Mouse (Mus musculus): ENCODE measurements around the gene Dedd2. TPM values are rescaled to one million over a fixed set of nuclear protein-coding genes. Genes with fewer than 3 reads are reported as not detected.

Dedd2 gene
- total RNA-seq, 2 experiments from 2014 or later = 16.7 to 17.7 TPM

- DNase-seq = no peak
Measured at GRCm38 (mm10) chr7:25246759-25247137, 26.3 kb upstream of the Dedd2 start.

DNA sequence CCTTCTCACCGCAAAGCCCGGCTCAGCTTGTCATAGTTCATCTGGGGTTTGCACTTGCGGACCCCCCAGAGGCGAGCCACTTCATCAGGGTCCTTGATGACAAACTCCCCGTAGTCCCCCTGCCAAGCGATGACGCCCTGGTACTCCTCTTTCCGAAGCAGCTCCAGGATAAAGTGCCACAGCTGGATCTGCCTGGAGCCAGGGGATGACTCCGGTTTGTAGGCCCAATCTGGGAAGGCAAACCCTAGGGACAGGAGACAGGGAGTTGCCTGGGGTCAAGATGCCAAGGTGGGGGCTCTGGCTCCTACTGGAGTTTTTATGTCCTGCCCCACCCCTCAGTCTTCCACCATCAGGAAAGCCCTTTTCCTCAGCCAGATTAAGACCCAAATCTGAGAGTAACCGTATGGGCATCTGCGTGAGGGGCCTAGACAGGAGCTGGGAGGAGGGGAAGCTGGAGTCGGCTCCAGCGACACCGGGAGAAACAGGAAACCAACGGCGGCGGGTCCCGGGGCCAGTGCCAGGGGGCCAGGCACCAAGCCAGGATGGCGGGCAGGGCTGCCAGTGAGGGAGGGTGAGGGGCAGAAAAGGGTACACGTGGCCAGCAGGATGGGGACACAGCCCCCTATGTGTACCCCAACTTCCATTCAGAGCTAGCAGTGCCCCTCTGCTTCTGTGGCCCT, 25.8 kb upstream of the Dedd2 start:
- DNase-seq = peak; percentile 67 to 73

GRCm38 (mm10) chr7:25244562-25245369, 24.4 kb upstream of the Dedd2 start:
- DNase-seq = no peak

- DNase-seq = no peak
Measured at GRCm38 (mm10) chr7:25243361-25243760, 22.9 kb upstream of the Dedd2 start.

- DNase-seq = peak; percentile 72 to 77
Measured at GRCm38 (mm10) chr7:25241062-25241461, 20.6 kb upstream of the Dedd2 start.

DNA sequence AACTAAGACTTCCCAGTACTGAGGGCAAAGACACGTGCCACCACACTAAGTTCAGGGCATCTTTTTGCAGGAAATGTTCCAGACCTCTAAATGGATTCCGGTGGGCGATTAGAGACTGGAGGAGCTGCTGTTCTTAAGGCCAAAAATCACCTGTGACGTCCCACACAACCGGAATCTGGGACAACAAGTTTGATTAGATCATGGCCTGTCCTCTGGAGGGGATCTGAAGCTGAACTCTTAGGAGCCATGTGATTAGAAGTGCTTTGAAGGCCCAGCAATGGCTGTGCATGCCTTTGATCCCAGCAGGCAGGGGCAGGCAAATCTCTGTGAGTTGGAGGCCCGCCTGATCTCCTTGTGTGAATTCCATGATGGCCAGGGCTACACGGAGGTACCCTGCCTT, 20.2 kb upstream of the Dedd2 start:
- no peak for DNase-seq

DNA sequence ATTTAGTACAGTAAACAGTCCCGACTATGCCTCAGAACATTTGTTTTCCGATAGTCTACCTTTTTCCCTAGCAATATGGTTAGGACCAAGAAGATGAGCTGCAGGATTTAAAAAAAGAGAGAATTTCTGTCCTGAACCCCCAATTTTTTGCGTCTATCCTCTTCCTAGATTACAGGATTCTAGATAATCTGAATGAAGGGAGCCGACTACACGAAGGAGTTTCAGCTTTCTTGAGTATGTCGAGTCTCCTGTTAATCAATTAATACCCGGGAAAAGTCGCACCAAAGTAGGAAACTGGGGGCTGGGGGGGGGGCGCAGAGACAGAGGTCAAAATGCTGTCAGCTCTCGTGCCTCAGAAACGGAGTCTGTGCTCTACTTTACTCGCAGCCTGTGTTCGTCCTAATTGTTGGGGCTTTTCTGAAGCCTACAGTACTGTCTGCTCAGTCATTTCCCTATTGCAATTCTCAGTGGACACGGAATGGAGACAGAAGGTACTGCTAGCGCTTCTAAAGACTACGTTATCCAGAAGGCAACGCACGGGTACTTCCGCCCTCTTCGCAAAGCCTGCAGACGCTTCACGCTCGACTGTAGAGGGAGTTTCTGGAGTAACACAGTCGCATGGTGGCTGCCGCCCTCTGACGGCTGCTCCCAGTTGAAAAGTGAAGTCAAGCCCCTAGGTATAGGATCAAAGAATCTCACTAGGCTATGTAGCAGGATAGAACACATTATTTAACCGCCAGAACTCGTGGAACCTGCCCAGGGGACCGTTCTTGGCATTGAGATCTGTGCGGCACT, 18.6 kb upstream of the Dedd2 start:
- peak; percentile 85 to 86 for DNase-seq

- DNase-seq = peak; percentile 92 to 93
Measured at GRCm38 (mm10) chr7:25238015-25238706, 17.7 kb upstream of the Dedd2 start.

DNA sequence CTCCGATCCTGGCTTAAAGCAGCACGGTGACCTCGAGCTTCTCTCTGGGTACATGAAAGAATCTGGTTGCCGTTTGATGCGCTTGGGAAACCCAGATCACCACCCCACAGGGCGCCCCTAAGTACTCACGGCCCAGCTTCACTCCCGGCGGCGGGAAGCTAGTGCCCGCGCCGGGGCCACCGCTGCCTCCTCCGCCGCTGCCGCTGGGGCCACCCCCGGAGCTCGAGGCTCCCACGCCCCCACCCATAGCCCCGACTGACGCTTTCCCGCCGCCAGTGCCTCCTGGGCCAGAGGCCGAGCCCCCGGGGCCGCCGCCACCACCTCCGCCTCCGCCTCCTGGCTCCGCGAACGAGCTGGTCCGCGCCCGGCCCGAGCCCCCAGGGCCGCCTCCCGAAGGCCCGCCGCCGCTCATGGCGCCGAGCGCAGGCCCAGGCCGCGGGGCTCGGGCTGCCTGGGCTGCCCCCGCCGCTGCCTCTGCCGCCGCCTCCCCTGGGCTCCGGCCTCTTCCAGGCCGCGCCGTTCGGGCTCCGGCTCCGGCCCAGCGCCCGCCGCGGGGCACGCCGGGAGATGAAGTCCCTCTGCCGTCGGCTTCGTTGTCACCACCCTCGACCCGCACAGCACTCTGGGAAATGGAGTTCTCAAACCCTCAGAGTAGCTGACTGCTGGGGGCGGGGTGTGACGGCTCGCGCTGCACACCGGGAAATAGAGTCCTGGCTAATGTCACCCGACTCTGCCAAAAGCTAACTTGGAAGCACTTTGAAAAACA, 17.0 kb upstream of the Dedd2 start, which contains the start of gene Gsk3a:
Gene Gsk3a, minus strand, starts transcription at position 603 of the 766 bp plus-strand sequence.
- peak; percentile 98 to 99 for DNase-seq

DNA sequence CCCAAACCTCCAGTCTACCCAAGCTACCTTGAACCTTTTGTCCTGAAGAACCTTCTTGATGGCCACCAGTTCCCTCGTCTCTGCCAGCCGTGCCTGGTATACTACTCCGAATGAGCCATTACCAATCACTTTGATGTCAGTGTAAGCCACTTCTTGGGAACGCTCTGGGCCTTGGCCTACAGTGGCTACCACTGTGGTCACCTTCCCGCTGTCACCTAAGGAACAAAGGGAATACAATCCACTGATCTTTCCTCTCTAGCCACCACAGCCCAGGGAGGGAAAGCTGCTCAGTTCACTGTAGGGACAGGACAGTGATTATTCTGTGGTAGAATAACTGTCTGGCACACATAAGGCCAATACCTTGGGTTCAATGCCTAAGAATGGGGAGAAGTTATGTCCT, 15.1 kb upstream of the Dedd2 start:
- DNase-seq = no peak

DNA sequence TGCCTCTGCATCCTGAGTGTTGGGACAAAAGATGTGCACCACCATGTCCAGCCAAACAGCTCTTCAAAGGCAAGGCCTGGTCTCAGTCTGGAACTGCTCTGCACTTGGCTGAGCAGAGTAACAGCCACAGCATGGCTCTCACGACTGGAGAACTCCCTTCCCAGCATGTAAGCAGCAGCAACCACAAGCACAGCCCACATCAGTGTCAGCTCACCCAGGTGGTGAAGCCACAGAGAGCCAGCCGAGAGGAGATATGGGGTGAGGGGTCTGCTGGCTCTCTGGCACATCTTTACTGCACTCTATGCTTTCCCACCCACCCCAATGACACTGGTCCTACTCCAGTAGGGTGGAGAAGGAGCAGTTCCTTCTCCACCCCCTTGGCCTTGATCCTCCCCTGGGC, 12.6 kb upstream of the Dedd2 start:
- no peak for DNase-seq

DNA sequence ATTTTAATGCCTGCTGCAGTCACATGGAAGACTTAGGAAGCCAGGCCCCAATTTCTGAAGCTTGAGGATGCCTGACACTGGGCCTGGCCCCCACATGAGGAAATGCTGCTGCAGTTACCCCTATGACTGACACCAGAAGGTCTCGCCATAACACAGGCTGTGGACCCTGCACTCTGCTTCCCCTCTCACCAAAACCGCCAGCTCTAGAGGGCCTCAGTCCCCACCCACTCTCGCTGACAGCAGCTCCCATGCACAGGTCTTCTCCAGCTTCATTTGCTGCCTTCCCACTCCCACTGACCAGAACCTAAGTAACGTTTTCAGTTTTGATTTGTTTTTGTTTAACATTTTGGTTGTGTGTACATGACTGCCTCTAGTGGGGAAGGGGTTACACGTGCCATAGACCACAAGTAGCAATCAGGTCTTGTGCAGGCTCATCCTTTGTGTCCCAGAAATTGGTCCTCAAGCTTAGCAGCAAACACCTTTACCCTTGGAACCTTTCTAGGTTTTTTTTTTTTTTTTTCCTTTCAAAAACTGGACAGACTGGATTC, 11.8 kb upstream of the Dedd2 start:
- no peak for DNase-seq

GRCm38 (mm10) chr7:25230690-25231285, 10.4 kb upstream of the Dedd2 start:
- no peak for DNase-seq

DNA sequence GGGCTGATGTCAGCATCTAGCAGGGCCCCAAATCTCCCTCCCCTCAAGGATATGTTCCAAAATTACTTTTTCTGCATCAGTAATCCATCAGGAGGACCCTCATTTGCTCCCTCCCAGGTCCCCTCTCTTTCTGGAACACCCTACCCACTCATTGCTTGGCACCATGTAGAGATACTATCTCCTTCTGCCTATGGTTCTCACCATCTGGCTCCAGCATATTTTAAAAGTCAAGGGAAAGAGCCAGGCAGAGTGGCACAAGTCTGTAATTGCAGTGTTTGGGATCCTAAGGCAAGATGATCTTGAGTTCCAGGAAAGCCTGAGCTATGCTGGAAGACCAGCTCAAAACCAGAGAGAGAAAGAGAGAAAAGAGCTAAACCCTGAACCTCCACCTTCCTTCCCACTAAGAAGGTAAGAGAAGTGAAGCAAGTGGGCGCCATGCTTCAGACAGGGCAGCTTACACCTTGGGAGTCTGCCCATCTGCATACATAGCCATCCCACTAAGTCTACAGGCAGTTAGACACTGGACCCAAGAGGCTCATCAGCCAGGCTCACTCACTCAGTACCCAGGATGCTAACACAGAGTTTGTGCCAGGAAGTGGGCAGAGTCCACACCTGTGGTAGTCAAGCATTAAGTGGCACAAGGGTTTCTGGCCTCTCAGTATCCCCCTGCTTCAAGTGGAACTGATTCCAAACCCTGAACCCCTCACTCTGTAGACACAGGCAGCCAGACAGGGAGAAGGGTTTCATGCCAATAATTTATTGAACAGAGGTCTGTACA, 7.3 kb upstream of the Dedd2 start:
- DNase-seq = no peak

GRCm38 (mm10) chr7:25222275-25222967, 2.0 kb upstream of the Dedd2 start:
- no peak for DNase-seq

- peak; percentile 99 for DNase-seq
Measured at GRCm38 (mm10) chr7:25221102-25221883, 878 bp upstream of the Dedd2 start, which contains the start of gene Zfp526. Zfp526 (plus strand) TSS chr7:25221425.

DNA sequence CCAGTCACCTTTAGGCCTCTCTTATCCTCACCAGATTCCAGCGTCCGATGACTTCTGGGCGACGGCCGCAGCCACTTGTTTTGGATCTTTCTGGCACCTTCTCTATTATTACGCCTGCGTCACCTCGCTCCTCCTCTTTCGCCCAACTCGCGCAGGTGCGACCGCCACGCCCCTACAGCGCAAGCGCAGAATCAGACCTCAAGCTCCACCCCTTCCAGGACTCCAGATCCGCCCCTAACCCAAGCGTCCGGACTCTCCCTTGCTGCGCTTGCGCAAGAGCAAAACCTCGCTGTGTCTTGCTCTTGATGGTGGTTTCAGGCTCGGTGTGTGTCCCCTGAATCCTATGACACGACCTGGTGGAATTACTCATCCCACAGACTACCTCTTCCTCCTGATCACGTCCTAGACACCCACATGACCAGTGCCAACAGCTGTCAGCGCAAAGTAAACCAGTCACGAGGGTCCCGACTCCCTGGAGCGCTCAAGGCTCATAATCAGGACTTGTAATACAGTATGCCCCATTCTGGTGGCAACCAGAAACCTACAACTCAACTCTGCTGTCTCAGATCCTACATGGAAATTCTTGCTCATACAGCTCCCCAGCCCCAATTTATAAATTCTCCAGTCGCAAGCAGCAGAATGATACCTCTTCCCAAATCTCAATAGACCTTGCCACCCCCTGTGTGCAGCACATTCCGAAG, 509 bp downstream of the Dedd2 start:
- DNase-seq = peak; percentile 96 to 97

- DNase-seq = peak in 1 of 2 experiments; percentile 46
Measured at GRCm38 (mm10) chr7:25219416-25219750, 1.0 kb downstream of the Dedd2 start.

Data from adrenal gland, postnatal 36 days (tissue).